Mouse (Mus musculus) cerebellum, postnatal 25 days (tissue): ENCODE data around the gene Fxyd5.
A peak's percentile ranks its signal among the peaks of the same experiment; 100 is the strongest.

Source experiments
- DNase-seq, 2 experiments: peaks; one replicate each; pipeline ENCODE4 v3.0.0; 2021; ENCODE audit warnings: mixed read lengths in 2 of 2

Gene Fxyd5

GRCm38 (mm10) chr7:31042431-31042910, at the start of gene Fxyd5:
Gene Fxyd5, minus strand, starts transcription at chr7:31042481.
- DNase-seq: no peak

- no peak for DNase-seq
Observed at GRCm38 (mm10) chr7:31089721-31090120, 47.4 kb upstream of the Fxyd5 start.

GRCm38 (mm10) chr7:31088206-31088605, 45.9 kb upstream of the Fxyd5 start:
- no peak for DNase-seq

- no peak for DNase-seq
Observed at GRCm38 (mm10) chr7:31087262-31087661, 45.0 kb upstream of the Fxyd5 start.

GRCm38 (mm10) chr7:31086175-31086755, 44.0 kb upstream of the Fxyd5 start:
- DNase-seq: no peak

GRCm38 (mm10) chr7:31085171-31085570, 42.9 kb upstream of the Fxyd5 start:
- no peak for DNase-seq

- no peak for DNase-seq
Observed at GRCm38 (mm10) chr7:31084140-31084539, 41.9 kb upstream of the Fxyd5 start.

GRCm38 (mm10) chr7:31082831-31083588, 40.7 kb upstream of the Fxyd5 start:
- DNase-seq: peak; percentile 73 to 75

GRCm38 (mm10) chr7:31082106-31082505, 39.8 kb upstream of the Fxyd5 start:
- no peak for DNase-seq

GRCm38 (mm10) chr7:31081106-31081505, 38.8 kb upstream of the Fxyd5 start:
- DNase-seq: peak; percentile 52 to 53

- DNase-seq: no peak
Observed at GRCm38 (mm10) chr7:31080611-31081010, 38.3 kb upstream of the Fxyd5 start.

GRCm38 (mm10) chr7:31079670-31080069, 37.4 kb upstream of the Fxyd5 start:
- DNase-seq: no peak

GRCm38 (mm10) chr7:31077885-31078445, 35.7 kb upstream of the Fxyd5 start:
- DNase-seq: peak; percentile 57 to 59

- DNase-seq: no peak
Observed at GRCm38 (mm10) chr7:31077470-31077869, 35.2 kb upstream of the Fxyd5 start.

GRCm38 (mm10) chr7:31076492-31076891, 34.2 kb upstream of the Fxyd5 start, which contains the start of gene Fxyd3:
Gene Fxyd3, minus strand, starts transcription at chr7:31076704.
- no peak for DNase-seq

- peak in 1 of 2 experiments; percentile 52 for DNase-seq
Observed at GRCm38 (mm10) chr7:31074713-31075069, 32.4 kb upstream of the Fxyd5 start.

GRCm38 (mm10) chr7:31074061-31074712, 31.9 kb upstream of the Fxyd5 start:
- peak; percentile 52 to 53 for DNase-seq

GRCm38 (mm10) chr7:31073546-31073945, 31.3 kb upstream of the Fxyd5 start:
- no peak for DNase-seq

GRCm38 (mm10) chr7:31072326-31072725, 30.0 kb upstream of the Fxyd5 start:
- DNase-seq: peak; percentile 54 to 73

GRCm38 (mm10) chr7:31070324-31070723, 28.0 kb upstream of the Fxyd5 start:
- DNase-seq: peak; percentile 56 to 64

GRCm38 (mm10) chr7:31069491-31069890, 27.2 kb upstream of the Fxyd5 start:
- peak; percentile 55 to 72 for DNase-seq

- DNase-seq: peak in 1 of 2 experiments; percentile 57
Observed at GRCm38 (mm10) chr7:31067836-31068235, 25.6 kb upstream of the Fxyd5 start.

GRCm38 (mm10) chr7:31063074-31063560, 20.8 kb upstream of the Fxyd5 start:
- DNase-seq: no peak
